Mouse (Mus musculus) forebrain, embryonic 14.5 days (tissue): ENCODE data around the gene Inip. TPM values are rescaled to one million over a fixed set of nuclear protein-coding genes. Genes with fewer than 3 reads are reported as not detected.

Experiments used
- ATAC-seq: fragments of 200-750 bp; cut with Nextera tagmentation; 2 replicates; pipeline ENCODE4 v1.8.0; 2017; ENCODE audit warnings: mild to moderate bottlenecking, moderate library complexity
- DNase-seq: peaks from one replicate; pipeline ENCODE4 v3.0.0-alpha.2; 2015; ENCODE audit warnings: low spot score
- H3K27ac ChIP-seq: fragments of 300-500 bp; sonication (generic); 2 replicates; pipeline ENCODE4 v1.5.1; 2014; ENCODE audit warnings: low read depth, mild to moderate bottlenecking, control low read depth, low read length, moderate library complexity
- H3K27me3 ChIP-seq: fragments of 300-500 bp; sonication (generic); replicated peaks from 2 replicates; pipeline ENCODE4 v1.6.1; 2014; ENCODE audit warnings: low read length, control low read depth, mixed read lengths; ENCODE audit not compliant: control insufficient read depth, insufficient read depth
- H3K36me3 ChIP-seq: fragments of 300-500 bp; sonication (generic); 2 replicates; pipeline ENCODE4 v1.6.1; 2014; ENCODE audit warnings: low read length, control low read depth; ENCODE audit not compliant: control insufficient read depth, insufficient read depth
- H3K4me1 ChIP-seq: fragments of 300-500 bp; sonication (generic); 2 replicates; pipeline ENCODE4 v1.6.1; 2014; ENCODE audit warnings: antibody characterized with exemption, low read length, control low read depth; ENCODE audit not compliant: control insufficient read depth, insufficient read depth
- H3K4me2 ChIP-seq: fragments of 300-500 bp; sonication (generic); 2 replicates; pipeline ENCODE4 v1.6.1; 2014; ENCODE audit warnings: mild to moderate bottlenecking, control low read depth, low read length
- H3K4me3 ChIP-seq: fragments of 300-500 bp; sonication (generic); 2 replicates; pipeline ENCODE4 v1.5.1; 2014; ENCODE audit warnings: low read depth, low read length, control low read depth
- H3K9ac ChIP-seq: fragments of 300-500 bp; sonication (generic); 2 replicates; pipeline ENCODE4 v1.6.1; 2014; ENCODE audit warnings: mild to moderate bottlenecking, low read length, control low read depth, moderate library complexity
- H3K9me3 ChIP-seq: fragments of 300-500 bp; sonication (generic); replicated peaks from 2 replicates; pipeline ENCODE4 v1.6.1; 2016; ENCODE audit warnings: low read length, control low read depth, mixed read lengths; ENCODE audit not compliant: control insufficient read depth
- WGBS: fragments of 180-500 bp; shearing (Covaris S2); extraction: QIAGEN DNeasy Blood & Tissue Kit; methylation state at CpG from one replicate; pipeline ENCODE4 v1.1.7; 2014; 5-methylcytosine and 5-hydroxymethylcytosine counted together
- polyA plus RNA-seq: library from polyadenylated mRNA; unstranded; fragments of >200 nt; fragmentation: Nextera tagmentation; extraction: Ambion mirVana; gene quantifications from 2 replicates; pipeline ENCODE4 v1.2.1, GENCODE M21; 2014

Inip gene
- polyA plus RNA-seq, 1 experiment from 2014 or later = 68.0 TPM

DNA sequence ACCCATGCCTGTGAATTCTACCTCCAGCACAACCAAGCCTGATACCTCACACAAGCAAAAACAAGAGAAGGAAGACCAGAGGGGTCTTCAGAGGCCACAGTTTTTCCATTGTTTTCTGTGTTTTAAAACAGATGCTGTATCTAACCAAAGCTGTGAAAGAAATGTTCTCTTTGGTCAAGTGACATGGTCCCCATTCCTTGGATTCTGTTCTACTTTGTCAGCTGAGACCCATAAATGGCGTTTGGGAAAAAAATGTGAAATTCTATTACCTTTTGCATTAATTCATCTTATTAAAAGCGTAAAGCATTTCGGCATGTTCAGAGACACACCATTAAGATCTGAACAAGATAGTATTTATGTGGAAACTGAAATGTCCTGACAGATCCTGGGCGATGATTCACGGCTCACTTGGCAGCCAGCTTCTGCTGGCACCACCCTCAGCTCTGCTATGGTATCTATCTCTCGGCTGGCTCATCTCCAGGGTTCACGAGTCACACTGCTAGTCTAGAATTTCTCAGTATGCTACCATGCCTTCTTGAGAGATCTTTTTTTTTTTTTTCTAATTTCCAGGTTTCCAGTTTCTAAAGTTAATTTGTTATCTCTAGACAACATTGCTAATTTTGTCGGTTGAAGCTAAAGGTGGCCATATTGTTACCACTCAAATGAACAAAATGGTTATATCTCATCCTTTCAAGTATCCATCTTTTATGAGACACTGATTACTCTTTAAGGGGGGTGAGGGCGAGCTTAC, 44.9 kb downstream of the Inip start:
- peak; percentile 65; the same call in 1 of the 2 replicates for ATAC-seq
- Histone ChIP-seq H3K27me3 (no peaks in the 10 kb centered on the region), H3K36me3 (0 out of 2 replicates have a peak, but pooled peaks cover 7% of the 10 kb centered on the region), H3K4me2 (no peak overlapping the region), H3K4me1 (no peaks in the 10 kb centered on the region), H3K9ac (no peak overlapping the region), H3K27ac (no peak overlapping the region), H3K9me3 (no peaks in the 10 kb centered on the region), H3K4me3 (no peak overlapping the region)
- 77% methylated on average over 9 of the region's 9 CpGs for WGBS
- peak; percentile 83 for DNase-seq

- Histone ChIP-seq H3K9me3 (no peaks in the 10 kb centered on the region), H3K4me2 (no peak overlapping the region), H3K36me3 (0 out of 2 replicates have a peak, but pooled peaks cover 7% of the 10 kb centered on the region), H3K9ac (no peak overlapping the region), H3K4me1 (no peaks in the 10 kb centered on the region), H3K4me3 (no peak overlapping the region), H3K27me3 (no peaks in the 10 kb centered on the region), H3K27ac (no peak overlapping the region)
- no peak for DNase-seq
- WGBS = 77% methylated on average over 13 of the region's 13 CpGs
- ATAC-seq = no peak
Measured at GRCm38 (mm10) chr4:59753491-59754140, 47.8 kb downstream of the Inip start.

DNA sequence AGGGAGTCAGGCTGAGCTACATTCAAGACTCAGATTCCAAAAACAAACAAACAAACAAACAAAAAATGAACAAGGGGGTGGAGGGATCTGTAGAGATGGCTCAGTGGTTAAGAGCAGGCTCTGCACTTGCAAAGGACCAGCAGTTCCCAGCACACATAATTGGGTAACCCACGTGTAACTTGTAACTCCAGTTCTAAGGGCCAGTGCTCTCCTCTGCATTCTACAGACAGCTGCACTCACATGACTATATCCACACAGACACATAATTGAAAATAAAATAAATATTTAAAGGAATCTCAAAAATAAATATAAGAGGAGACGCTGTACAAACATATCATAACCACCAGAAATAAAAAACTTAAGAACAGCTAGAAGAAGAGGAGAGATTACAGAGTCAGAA, 61.5 kb downstream of the Inip start:
- H3K4me3 ChIP-seq = no peak overlapping the region
- WGBS = 91% methylated on average over 2 of the region's 2 CpGs
- no peaks in the 10 kb centered on the region for H3K9me3 ChIP-seq
- H3K36me3 ChIP-seq = no peaks in the 10 kb centered on the region
- ATAC-seq = no peak
- no peak overlapping the region for H3K4me2 ChIP-seq
- DNase-seq = no peak
- H3K4me1 ChIP-seq = no peaks in the 10 kb centered on the region
- no peak overlapping the region for H3K9ac ChIP-seq
- no peaks in the 10 kb centered on the region for H3K27me3 ChIP-seq
- no peak overlapping the region for H3K27ac ChIP-seq

DNA sequence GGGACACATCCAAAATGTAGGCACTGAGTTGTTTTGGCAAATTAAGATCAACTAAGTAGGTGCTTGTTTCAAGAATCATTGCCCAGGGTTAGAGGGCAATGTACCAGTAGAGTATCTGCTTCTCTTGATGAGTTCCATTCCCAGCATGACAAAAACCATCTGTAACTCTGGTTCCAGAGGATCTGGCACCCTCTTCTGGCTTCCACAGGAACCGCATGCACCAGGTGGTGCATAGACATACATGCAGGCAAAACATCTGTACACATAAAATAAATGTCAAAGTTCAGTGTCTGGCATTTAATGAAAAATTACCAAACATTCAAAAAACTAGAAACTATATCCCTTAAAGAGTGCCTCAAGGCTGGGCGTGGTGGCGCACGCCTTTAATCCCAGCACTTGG, 62.1 kb downstream of the Inip start:
- H3K36me3 ChIP-seq = no peaks in the 10 kb centered on the region
- H3K27me3 ChIP-seq = no peaks in the 10 kb centered on the region
- no peaks in the 10 kb centered on the region for H3K9me3 ChIP-seq
- ATAC-seq (no peak), DNase-seq (no peak)
- no peaks in the 10 kb centered on the region for H3K4me1 ChIP-seq
- H3K27ac ChIP-seq = no peak overlapping the region
- no peak overlapping the region for H3K4me2 ChIP-seq
- 96% methylated on average over 4 of the region's 4 CpGs for WGBS
- no peak overlapping the region for H3K9ac ChIP-seq
- H3K4me3 ChIP-seq = no peak overlapping the region

GRCm38 (mm10) chr4:59731544-59731943, 69.8 kb downstream of the Inip start:
- DNase-seq = no peak
- no peak for ATAC-seq
- Histone ChIP-seq H3K27me3 (no peaks in the 10 kb centered on the region), H3K4me1 (no peaks in the 10 kb centered on the region), H3K4me2 (no peak overlapping the region), H3K4me3 (no peak overlapping the region), H3K27ac (no peak overlapping the region), H3K9me3 (no peaks in the 10 kb centered on the region), H3K9ac (no peak overlapping the region), H3K36me3 (no peaks in the 10 kb centered on the region)
- WGBS = 92% methylated on average over 7 of the region's 7 CpGs

GRCm38 (mm10) chr4:59728839-59729238, 72.5 kb downstream of the Inip start:
- no peak overlapping the region for H3K4me3 ChIP-seq
- no peak overlapping the region for H3K4me2 ChIP-seq
- WGBS = 94% methylated on average over 2 of the region's 2 CpGs
- DNase-seq = no peak
- H3K9me3 ChIP-seq = no peaks in the 10 kb centered on the region
- no peaks in the 10 kb centered on the region for H3K27me3 ChIP-seq
- H3K9ac ChIP-seq = no peak overlapping the region
- no peaks in the 10 kb centered on the region for H3K4me1 ChIP-seq
- no peak for ATAC-seq
- no peak overlapping the region for H3K27ac ChIP-seq
- H3K36me3 ChIP-seq = no peaks in the 10 kb centered on the region

DNA sequence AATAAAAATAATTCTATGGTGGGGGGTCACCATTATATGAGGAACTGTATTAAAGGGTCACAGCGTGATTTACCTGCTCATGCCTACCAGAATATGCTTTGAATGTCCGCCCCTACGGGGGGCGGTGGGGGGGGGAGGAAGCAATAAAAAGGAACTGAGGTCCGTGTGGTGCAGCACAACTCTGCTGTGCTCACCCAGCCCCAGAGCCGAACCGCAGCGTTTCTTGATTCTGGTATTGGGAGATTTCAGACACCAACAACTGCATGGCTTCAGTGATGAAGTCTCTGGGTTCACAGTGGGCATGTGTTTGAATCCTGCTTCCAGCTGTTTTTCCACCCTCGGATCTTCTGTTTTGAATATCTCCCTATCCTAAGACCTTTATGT, 73.5 kb downstream of the Inip start:
- WGBS = 81% methylated on average over 9 of the region's 9 CpGs
- no peak overlapping the region for H3K4me2 ChIP-seq
- H3K9ac ChIP-seq = no peak overlapping the region
- H3K27me3 ChIP-seq = no peaks in the 10 kb centered on the region
- no peak overlapping the region for H3K4me3 ChIP-seq
- ATAC-seq (no peak), DNase-seq (no peak)
- no peak overlapping the region for H3K27ac ChIP-seq
- H3K9me3 ChIP-seq = no peaks in the 10 kb centered on the region
- no peaks in the 10 kb centered on the region for H3K36me3 ChIP-seq
- H3K4me1 ChIP-seq = no peaks in the 10 kb centered on the region

- WGBS = 23% methylated on average over 5 of the region's 5 CpGs
- DNase-seq = no peak
- no peaks in the 10 kb centered on the region for H3K27me3 ChIP-seq
- H3K9me3 ChIP-seq = no peaks in the 10 kb centered on the region
- no peak overlapping the region for H3K27ac ChIP-seq
- no peaks in the 10 kb centered on the region for H3K4me1 ChIP-seq
- H3K36me3 ChIP-seq = no peaks in the 10 kb centered on the region
- H3K9ac ChIP-seq = no peak overlapping the region
- no peak overlapping the region for H3K4me3 ChIP-seq
- H3K4me2 ChIP-seq = no peak overlapping the region
- no peak for ATAC-seq
Measured at GRCm38 (mm10) chr4:59727187-59727877, 74.1 kb downstream of the Inip start.

DNA sequence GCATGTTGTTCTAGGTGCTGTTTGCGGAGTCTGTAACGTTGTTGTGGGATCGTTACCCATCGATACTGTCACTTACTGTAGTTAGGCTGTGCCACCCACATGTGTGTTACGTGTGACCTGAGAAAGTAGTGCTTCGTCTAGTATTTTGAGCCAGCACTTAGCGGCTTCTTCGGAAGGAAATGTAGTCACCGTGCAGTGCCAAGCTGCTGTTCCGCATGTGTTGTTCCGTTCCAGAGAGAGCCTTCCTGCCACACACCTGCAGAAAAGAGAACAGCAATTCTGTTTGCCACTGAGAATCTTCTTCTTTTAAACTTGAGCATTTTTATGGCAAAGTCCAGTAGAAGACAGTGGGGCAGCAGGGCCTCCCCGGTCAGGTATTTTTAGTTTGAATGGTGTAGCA, 74.9 kb downstream of the Inip start:
- DNase-seq (no peak), ATAC-seq (no peak)
- WGBS = 92% methylated on average over 12 of the region's 12 CpGs
- no peaks in the 10 kb centered on the region for H3K27me3 ChIP-seq
- H3K4me3 ChIP-seq = no peak overlapping the region
- H3K27ac ChIP-seq = no peak overlapping the region
- H3K4me2 ChIP-seq = no peak overlapping the region
- H3K36me3 ChIP-seq = no peaks in the 10 kb centered on the region
- no peak overlapping the region for H3K9ac ChIP-seq
- no peaks in the 10 kb centered on the region for H3K4me1 ChIP-seq
- no peaks in the 10 kb centered on the region for H3K9me3 ChIP-seq
